Mouse (Mus musculus) CH12.LX (cell line): Measurements from ENCODE around the gene Tmem106a.

Experiments used
- E2F4 ChIP-seq: IDR thresholded peaks from 2 replicates; pipeline ENCODE4 v1.6.1; 2011; ENCODE audit warnings: low read depth, low read length, improper control_type of control experiment; ENCODE audit not compliant: insufficient replicate concordance
- MXI1 ChIP-seq: IDR thresholded peaks from 2 replicates; pipeline ENCODE4 v1.6.1; 2011; ENCODE audit warnings: mild to moderate bottlenecking, low read depth, low read length, improper control_type of control experiment
- UBTF ChIP-seq: IDR thresholded peaks from 2 replicates; pipeline ENCODE4 v1.6.1; 2012; ENCODE audit warnings: low read depth, mild to moderate bottlenecking, inconsistent platforms, low read length, improper control_type of control experiment, moderate library complexity

GRCm38 (mm10) chr11:101551751-101552475, 30.1 kb upstream of the Tmem106a start, which contains the start of the genes Brca1 and Nbr1:
- TF ChIP-seq UBTF (0 out of 2 replicates have a peak, but pooled peaks have one; percentile 58), E2F4 (peak; percentile 100), MXI1 (peak; percentile 98)
